Mouse (Mus musculus) natural killer cell, adult 2 months (primary cell): ENCODE measurements around the gene Timd2.
A peak's percentile ranks its signal among the peaks of the same experiment; 100 is the strongest.
"Not testable (repeated sequence)": the region's sequence is repeated elsewhere in the genome, so short reads cannot be mapped to it uniquely, and the experiment has no call there.

Experiments used
- DNase-seq, 2 experiments: peaks; one replicate each; pipeline ENCODE4 v3.0.0; 2022; ENCODE audit warnings: low spot score in 2 of 2

The Timd2 gene

GRCm38 (mm10) chr11:46706664-46707356, at the start of gene Timd2:
Timd2 (minus strand) TSS chr11:46707061.
- no peak for DNase-seq

- DNase-seq: not testable (repeated sequence)
Measured at GRCm38 (mm10) chr11:46755714-46756113, 48.9 kb upstream of the Timd2 start.

GRCm38 (mm10) chr11:46754669-46755068, 47.8 kb upstream of the Timd2 start:
- no peak for DNase-seq

- DNase-seq: no peak
Measured at GRCm38 (mm10) chr11:46753662-46754061, 46.8 kb upstream of the Timd2 start.

GRCm38 (mm10) chr11:46747996-46748395, 41.1 kb upstream of the Timd2 start:
- DNase-seq: no peak

- no peak for DNase-seq
Measured at GRCm38 (mm10) chr11:46741716-46742115, 34.9 kb upstream of the Timd2 start.

- DNase-seq: no peak
Measured at GRCm38 (mm10) chr11:46740886-46741285, 34.0 kb upstream of the Timd2 start.

- no peak for DNase-seq
Measured at GRCm38 (mm10) chr11:46739501-46739900, 32.6 kb upstream of the Timd2 start.

- not testable (repeated sequence) for DNase-seq
Measured at GRCm38 (mm10) chr11:46735076-46735475, 28.2 kb upstream of the Timd2 start, which contains the start of gene Havcr1. Havcr1 (plus strand) TSS chr11:46735080.

- no peak for DNase-seq
Measured at GRCm38 (mm10) chr11:46734617-46735016, 27.8 kb upstream of the Timd2 start.

GRCm38 (mm10) chr11:46733242-46733789, 26.5 kb upstream of the Timd2 start:
- DNase-seq: peak in 1 of 2 experiments; percentile 17

- DNase-seq: no peak
Measured at GRCm38 (mm10) chr11:46731541-46732070, 24.7 kb upstream of the Timd2 start.

- DNase-seq: peak in 1 of 2 experiments; percentile 1
Measured at GRCm38 (mm10) chr11:46698830-46699229, 8.0 kb downstream of the Timd2 start.

GRCm38 (mm10) chr11:46698278-46698655, 8.6 kb downstream of the Timd2 start:
- no peak for DNase-seq

GRCm38 (mm10) chr11:46697433-46698277, 9.2 kb downstream of the Timd2 start:
- DNase-seq: no peak

GRCm38 (mm10) chr11:46695849-46696248, 11.0 kb downstream of the Timd2 start:
- not testable (repeated sequence) for DNase-seq

GRCm38 (mm10) chr11:46690136-46690535, 16.7 kb downstream of the Timd2 start:
- DNase-seq: no peak

- DNase-seq: no peak
Measured at GRCm38 (mm10) chr11:46683723-46684122, 23.1 kb downstream of the Timd2 start.

- DNase-seq: no peak
Measured at GRCm38 (mm10) chr11:46682842-46683241, 24.0 kb downstream of the Timd2 start.

- no peak for DNase-seq
Measured at GRCm38 (mm10) chr11:46667938-46668337, 38.9 kb downstream of the Timd2 start.

- no peak for DNase-seq
Measured at GRCm38 (mm10) chr11:46667105-46667504, 39.8 kb downstream of the Timd2 start.
